Mouse (Mus musculus): ENCODE data around the gene Tmc8.

- no peak for TF ChIP-seq GATA1 (IDR thresholded peaks at IDR 0.05; ENCODE audit: borderline replicate concordance, low read length)
- TF ChIP-seq FLI1 (IDR thresholded peaks at IDR 0.05; ENCODE audit: low read length), result no peak
Observed at GRCm38 (mm10) chr11:117751544-117751943, 30.3 kb upstream of the Tmc8 start.

Measured in megakaryocyte, embryonic 14.5 days (primary cell).